Mouse (Mus musculus): ENCODE measurements around the gene Gm10974. TPM values are rescaled to one million over a fixed set of nuclear protein-coding genes. Genes with fewer than 3 reads are reported as not detected.

Gene Gm10974
- total RNA-seq, 4 experiments from 2014 or later = not detected

GRCm38 (mm10) chr7:66406971-66407370 is 41.3 kb downstream of the Gm10974 start:
- peak; percentile 51 for DNase-seq

GRCm38 (mm10) chr7:66409433-66409832 is 43.7 kb downstream of the Gm10974 start:
- DNase-seq = no peak

DNA sequence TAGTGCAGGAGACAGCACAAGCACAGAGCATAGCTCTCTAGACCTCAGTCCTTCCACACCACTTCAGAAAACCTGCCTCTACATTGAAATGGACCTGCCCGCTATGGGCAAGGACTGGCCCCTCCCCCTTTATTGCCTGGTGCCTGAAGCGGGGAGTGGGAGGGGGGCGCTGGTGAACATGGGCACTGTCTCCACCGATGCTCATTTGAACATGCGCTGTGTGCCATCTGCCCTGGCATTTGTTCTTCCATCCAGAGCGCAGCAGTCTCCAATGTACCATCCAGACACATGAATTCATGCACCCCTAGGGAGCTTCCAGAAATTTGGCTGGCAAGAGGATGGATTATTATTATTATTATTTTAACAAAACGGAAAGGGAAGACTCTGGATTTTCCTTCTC is 47.4 kb downstream of the Gm10974 start:
- no peak for DNase-seq

GRCm38 (mm10) chr7:66416829-66417228 is 51.1 kb downstream of the Gm10974 start:
- DNase-seq = no peak

- DNase-seq = no peak
Observed at GRCm38 (mm10) chr7:66418981-66419380, 53.3 kb downstream of the Gm10974 start.

DNA sequence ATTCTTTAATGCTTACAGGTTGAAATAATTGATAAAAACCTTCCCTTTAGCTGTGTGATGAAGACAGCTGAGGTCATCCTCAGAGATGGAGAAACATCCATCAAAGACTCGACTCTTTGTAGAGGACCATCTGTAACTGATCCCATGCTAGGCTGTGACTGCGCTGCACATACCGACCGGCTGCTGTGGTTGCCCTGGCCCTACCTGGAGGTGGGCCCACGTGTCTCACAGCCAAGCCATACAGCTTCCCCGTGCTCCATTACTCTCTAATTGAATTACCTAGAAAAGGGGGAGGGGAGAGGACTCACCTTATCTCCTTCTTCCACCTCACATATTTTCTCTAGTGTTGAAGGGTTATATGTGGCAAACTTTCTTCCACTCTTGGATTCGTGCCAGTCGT is 56.2 kb downstream of the Gm10974 start:
- DNase-seq = no peak

DNA sequence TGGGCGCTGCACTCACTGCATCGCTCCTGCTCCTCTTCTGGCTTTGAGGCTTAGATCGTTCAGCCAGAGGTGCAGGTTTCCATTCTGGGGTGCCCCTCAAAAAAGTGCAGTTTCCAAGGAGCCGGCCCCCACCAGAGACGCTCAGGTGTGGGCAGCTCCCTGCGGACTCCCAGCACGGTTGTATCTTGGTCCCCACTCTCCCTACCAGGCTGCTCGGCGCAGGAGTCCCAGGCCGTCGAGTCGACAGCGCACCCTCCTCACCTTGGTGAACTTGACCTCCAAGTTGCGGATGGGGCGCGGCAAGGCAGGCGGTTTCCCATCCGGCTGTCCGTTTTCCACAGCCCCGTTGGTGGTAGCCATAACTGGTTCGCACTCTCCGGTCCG is 61.3 kb downstream of the Gm10974 start:
- DNase-seq = no peak

- DNase-seq = no peak
Observed at GRCm38 (mm10) chr7:66427437-66428161, 61.9 kb downstream of the Gm10974 start, which contains the start of gene Aldh1a3. TSS of gene Aldh1a3 (minus strand) at chr7:66427517.

DNA sequence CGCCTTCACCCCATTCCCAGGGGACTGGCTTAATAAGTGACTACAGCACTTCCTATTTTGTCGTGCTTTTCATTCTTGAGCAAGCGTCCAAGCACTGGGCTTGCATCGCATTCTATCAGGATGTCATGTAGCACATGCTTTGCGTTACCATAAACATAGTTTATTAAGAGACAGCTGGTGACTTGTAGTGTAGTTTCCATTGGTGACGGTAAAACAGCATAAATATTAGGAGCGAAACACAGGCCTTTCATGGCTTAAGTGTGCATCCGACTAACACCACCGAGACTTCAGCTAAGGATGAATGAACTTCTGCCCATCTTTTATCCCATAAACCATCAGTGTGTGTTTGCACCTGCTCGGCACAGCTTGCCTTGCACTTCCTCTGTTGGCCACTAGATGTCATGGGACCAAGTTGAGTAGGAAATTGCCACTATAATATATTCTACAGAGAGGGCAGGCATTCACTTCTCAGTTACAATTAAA is 68.8 kb downstream of the Gm10974 start:
- peak; percentile 20 for DNase-seq

Small RNAs within 50 kb of the gene (microRNA-seq; reads per million reads assigned to microRNA genes)
- 0 reads per million in 2 experiments for gene Mir7057

Other genes with a start within 250 kb of the Gm10974 start
- gene Lrrk1, start 22.4 kb downstream of the Gm10974 start, total RNA-seq (2022) = 10 to 100 TPM; 15.9 to 27.3 (median 21.8) TPM
- gene Aldh1a3, start 61.6 kb downstream of the Gm10974 start, total RNA-seq (2022) = 10 to 100 TPM; 17.9 to 26.2 (median 22.4) TPM